Mouse (Mus musculus) cerebellum, adult 2 months (tissue): ENCODE measurements at regions not wholly inside any gene's neighbourhood (a gene's known extent, or its start where the extent isn't known, plus 50 kb on each side); places are given as distances from the start of the nearest gene placed in this dataset.

Experiments used
- CTCF ChIP-seq: fragments of 200-500 bp; IDR thresholded peaks from 2 replicates; pipeline ENCODE4 v1.5.1; 2011; ENCODE audit warnings: low read depth, mild to moderate bottlenecking, control low read depth, low read length, moderate library complexity, borderline replicate concordance; ENCODE audit not compliant: insufficient read depth
- POLR2A ChIP-seq: fragments of 200-500 bp; IDR thresholded peaks from 2 replicates; pipeline ENCODE4 v1.6.1; 2011; ENCODE audit warnings: low read length, control low read depth, borderline replicate concordance; ENCODE audit not compliant: insufficient read depth

DNA sequence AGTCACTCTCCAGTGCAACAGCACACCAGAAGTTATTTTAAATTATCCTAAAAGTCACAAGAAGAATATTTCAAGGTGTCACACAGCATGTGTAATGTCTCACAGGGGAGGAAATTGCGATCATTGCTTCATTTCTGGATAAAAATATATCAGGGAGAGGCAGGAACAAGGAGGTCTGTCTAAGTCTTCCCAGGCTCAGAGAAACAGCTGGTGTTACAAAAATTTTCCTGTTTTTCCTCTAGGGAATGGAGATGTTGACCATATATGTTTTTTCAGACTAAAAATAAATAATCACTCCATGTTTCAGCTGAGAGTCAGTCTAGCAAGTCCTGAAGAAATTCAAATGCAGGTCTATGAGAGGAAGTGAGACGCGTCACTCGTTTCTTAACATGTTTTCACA lies 353.5 kb upstream of the Sphkap start:
- TF ChIP-seq CTCF (no peak), POLR2A (no peak)
